Mouse (Mus musculus): Measurements from ENCODE around the gene Gna12. TPM values are rescaled to one million over a fixed set of nuclear protein-coding genes. Genes with fewer than 3 reads are reported as not detected.

Gna12 gene
- total and polyA plus RNA-seq, 2 experiments from 2014 or later = 13.9 to 132 TPM

DNA sequence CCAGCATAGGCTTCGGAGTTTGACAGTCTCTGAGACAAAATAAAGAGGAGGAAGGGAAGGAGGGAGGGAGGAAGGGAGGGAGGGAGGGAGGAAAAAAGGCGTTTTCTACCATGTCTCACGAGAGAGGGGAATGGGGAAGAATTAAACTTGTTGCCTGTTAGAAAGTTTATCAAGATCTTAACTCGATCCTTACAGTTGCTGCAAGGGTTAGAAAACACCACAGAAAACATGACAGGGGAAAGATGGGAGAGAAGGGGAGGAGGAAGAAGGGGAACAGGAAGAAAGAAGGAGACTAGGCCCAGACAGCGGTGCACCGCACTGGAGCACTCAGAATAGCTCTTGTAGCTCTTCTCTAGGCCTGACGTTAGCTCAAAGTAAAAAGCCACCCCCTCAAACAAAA, 58.1 kb downstream of the Gna12 start:
- H3K4me1 ChIP-seq (ENCODE audit: control insufficient read depth, insufficient read depth) = peaks cover 45% of the 10 kb centered on the region
- H3K27me3 ChIP-seq (ENCODE audit: control insufficient read depth, insufficient read depth, low read length) = no peaks in the 10 kb centered on the region
- H3K36me3 ChIP-seq (replicated peaks; ENCODE audit: control insufficient read depth, insufficient read depth, low read length) = peaks cover 3% of the 10 kb centered on the region; the same call in 1 of the 2 replicates
- H3K9me3 ChIP-seq (replicated peaks; ENCODE audit: control insufficient read depth, low read length) = no peaks in the 10 kb centered on the region
- WGBS = 58% methylated on average over 7 of the region's 7 CpGs
- H3K4me2 ChIP-seq (ENCODE audit: low read depth, low read length) = no peak overlapping the region
- ATAC-seq (ENCODE audit: insufficient read depth, low read depth) = no peak
- H3K27ac ChIP-seq (ENCODE audit: low read depth) = peak overlapping the region; percentile 67
- no peak for TF ChIP-seq EP300 (IDR thresholded peaks at IDR 0.05; ENCODE audit: low read depth)
- TF ChIP-seq CTCF (IDR thresholded peaks at IDR 0.05; ENCODE audit: low read depth) = no peak
- H3K9ac ChIP-seq (replicated peaks; ENCODE audit: low read depth, low read length) = no peak overlapping the region
- no peak overlapping the region for H3K4me3 ChIP-seq (ENCODE audit: low read depth, low read length)
- DNase-seq (ENCODE audit: low spot score) = no peak

DNA sequence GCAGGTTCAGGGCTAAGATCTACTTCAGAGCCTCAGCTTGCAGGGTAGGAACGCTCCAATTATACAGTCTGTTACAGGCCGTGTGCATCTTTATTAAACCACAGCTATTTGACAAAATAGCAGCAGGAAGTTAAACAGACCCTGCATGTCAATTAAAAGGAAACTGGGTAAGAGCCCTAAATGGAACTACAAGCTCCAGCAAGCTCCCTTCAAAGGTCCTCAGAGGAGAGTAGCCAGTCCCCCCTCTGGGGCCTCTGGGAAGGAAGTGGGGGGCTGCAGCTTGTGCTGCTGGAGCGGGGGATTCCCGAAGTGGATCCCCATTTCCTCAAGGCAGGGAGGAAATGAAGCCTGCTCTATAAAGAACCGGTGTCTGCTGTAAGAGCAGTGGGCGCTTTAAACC, 58.6 kb downstream of the Gna12 start:
- peak overlapping the region; percentile 67 for H3K27ac ChIP-seq (ENCODE audit: low read depth)
- no peak overlapping the region for H3K4me2 ChIP-seq (ENCODE audit: low read depth, low read length)
- H3K27me3 ChIP-seq (ENCODE audit: control insufficient read depth, insufficient read depth, low read length) = no peaks in the 10 kb centered on the region
- TF ChIP-seq EP300 (IDR thresholded peaks at IDR 0.05; ENCODE audit: low read depth) (no peak), CTCF (IDR thresholded peaks at IDR 0.05; ENCODE audit: low read depth) (no peak)
- ATAC-seq (ENCODE audit: insufficient read depth, low read depth) (no peak), DNase-seq (ENCODE audit: low spot score) (no peak)
- H3K9ac ChIP-seq (replicated peaks; ENCODE audit: low read depth, low read length) = no peak overlapping the region
- peaks cover 45% of the 10 kb centered on the region for H3K4me1 ChIP-seq (ENCODE audit: control insufficient read depth, insufficient read depth)
- no peak overlapping the region for H3K4me3 ChIP-seq (ENCODE audit: low read depth, low read length)
- H3K9me3 ChIP-seq (replicated peaks; ENCODE audit: control insufficient read depth, low read length) = no peaks in the 10 kb centered on the region
- H3K36me3 ChIP-seq (replicated peaks; ENCODE audit: control insufficient read depth, insufficient read depth, low read length) = no peaks in the 10 kb centered on the region; the same call in 1 of the 2 replicates
- WGBS = 50% methylated on average over 6 of the region's 6 CpGs

DNA sequence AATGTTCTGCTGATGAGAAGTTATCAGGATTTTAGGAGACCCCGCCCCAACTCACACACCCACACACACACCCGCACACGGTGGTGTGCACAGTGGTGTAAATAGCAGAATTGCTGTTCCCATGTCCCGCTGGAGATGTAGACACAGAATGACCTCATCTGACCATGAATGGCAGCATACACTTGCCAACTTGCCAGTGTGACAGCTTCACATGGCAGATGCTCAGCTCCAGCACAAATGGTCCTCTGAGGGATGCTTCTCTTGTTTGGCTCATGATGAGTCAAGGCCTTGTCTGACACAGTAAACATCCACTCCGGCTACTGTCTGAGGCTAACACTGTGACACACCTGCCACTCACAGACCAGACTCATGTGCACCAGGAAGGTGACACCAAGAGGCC, 61.9 kb downstream of the Gna12 start:
- DNase-seq (ENCODE audit: low spot score) (no peak), ATAC-seq (ENCODE audit: insufficient read depth, low read depth) (peak; percentile 16; the same call in 1 of the 2 replicates)
- Histone ChIP-seq H3K4me1 (ENCODE audit: control insufficient read depth, insufficient read depth) (peaks cover 57% of the 10 kb centered on the region), H3K4me3 (ENCODE audit: low read depth, low read length) (no peak overlapping the region), H3K9ac (replicated peaks; ENCODE audit: low read depth, low read length) (peak overlapping the region; percentile 46; the same call in 1 of the 2 replicates), H3K27ac (ENCODE audit: low read depth) (peak overlapping the region; percentile 98), H3K4me2 (ENCODE audit: low read depth, low read length) (no peak overlapping the region), H3K9me3 (replicated peaks; ENCODE audit: control insufficient read depth, low read length) (no peaks in the 10 kb centered on the region), H3K36me3 (replicated peaks; ENCODE audit: control insufficient read depth, insufficient read depth, low read length) (no peaks in the 10 kb centered on the region), H3K27me3 (ENCODE audit: control insufficient read depth, insufficient read depth, low read length) (no peaks in the 10 kb centered on the region)
- WGBS = 35% methylated on average over 5 of the region's 5 CpGs
- no peak for TF ChIP-seq CTCF (IDR thresholded peaks at IDR 0.05; ENCODE audit: low read depth)
- TF ChIP-seq EP300 (IDR thresholded peaks at IDR 0.05; ENCODE audit: low read depth) = no peak

DNA sequence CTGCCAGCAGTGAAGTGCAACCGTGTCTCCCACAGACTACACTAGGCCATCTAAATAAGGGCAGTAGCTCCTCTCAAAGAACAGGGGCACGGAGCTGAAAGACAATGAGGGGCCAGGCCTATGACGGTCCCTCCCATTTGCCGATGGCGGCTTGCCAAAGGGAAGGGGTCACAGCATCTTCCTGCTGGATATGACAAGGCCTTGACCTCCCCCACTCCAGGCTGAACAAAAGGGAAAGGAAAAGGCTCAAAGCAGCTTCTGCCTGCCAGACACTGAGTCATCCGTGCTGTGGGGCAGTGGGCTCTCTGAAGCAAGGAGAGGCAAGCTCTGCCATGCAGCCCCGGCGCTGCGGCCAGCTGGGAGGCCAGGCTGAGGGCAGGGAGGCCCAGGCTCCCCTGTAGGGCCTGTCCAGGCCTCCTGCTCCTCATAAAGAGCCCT, 62.5 kb downstream of the Gna12 start:
- no peaks in the 10 kb centered on the region for H3K36me3 ChIP-seq (replicated peaks; ENCODE audit: control insufficient read depth, insufficient read depth, low read length)
- DNase-seq (ENCODE audit: low spot score) (peak; percentile 84), ATAC-seq (ENCODE audit: insufficient read depth, low read depth) (peak; percentile 85)
- peak overlapping the region; percentile 98 for H3K27ac ChIP-seq (ENCODE audit: low read depth)
- peak overlapping the region; percentile 18; the same call in 1 of the 2 replicates for H3K4me2 ChIP-seq (ENCODE audit: low read depth, low read length)
- peak overlapping the region; percentile 46 for H3K9ac ChIP-seq (replicated peaks; ENCODE audit: low read depth, low read length)
- 7% methylated on average over 9 of the region's 9 CpGs for WGBS
- H3K9me3 ChIP-seq (replicated peaks; ENCODE audit: control insufficient read depth, low read length) = no peaks in the 10 kb centered on the region
- H3K4me3 ChIP-seq (ENCODE audit: low read depth, low read length) = no peak overlapping the region
- TF ChIP-seq CTCF (IDR thresholded peaks at IDR 0.05; ENCODE audit: low read depth) (no peak), EP300 (IDR thresholded peaks at IDR 0.05; ENCODE audit: low read depth) (peak; percentile 67; the same call in 1 of the 2 replicates)
- H3K27me3 ChIP-seq (ENCODE audit: control insufficient read depth, insufficient read depth, low read length) = no peaks in the 10 kb centered on the region
- peaks cover 59% of the 10 kb centered on the region for H3K4me1 ChIP-seq (ENCODE audit: control insufficient read depth, insufficient read depth)

DNA sequence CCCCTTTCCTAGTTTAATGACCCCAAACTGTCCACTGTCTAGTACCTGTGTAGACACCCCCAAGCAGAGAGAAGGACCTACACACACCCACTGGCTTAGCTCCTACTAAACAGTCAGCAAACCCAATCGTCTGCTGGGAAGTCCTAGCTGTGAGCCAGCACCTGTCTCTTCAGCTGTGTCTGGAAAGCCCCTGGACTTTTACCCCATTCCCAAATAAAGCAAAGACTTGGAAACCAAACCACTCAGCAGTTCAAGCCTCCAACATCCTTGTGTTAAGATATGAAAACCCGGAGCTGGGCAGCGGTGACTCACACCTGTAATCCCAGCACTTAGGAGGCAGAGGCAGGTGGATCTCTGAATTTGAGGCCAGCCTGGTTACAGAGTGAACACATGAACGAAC, 63.7 kb downstream of the Gna12 start:
- peaks cover 51% of the 10 kb centered on the region for H3K4me1 ChIP-seq (ENCODE audit: control insufficient read depth, insufficient read depth)

More for the DNA sequence above, 63.7 kb downstream of the Gna12 start:
- no peak overlapping the region for H3K9ac ChIP-seq (replicated peaks; ENCODE audit: low read depth, low read length)
- no peak overlapping the region for H3K4me2 ChIP-seq (ENCODE audit: low read depth, low read length)
- WGBS = 78% methylated on average over 4 of the region's 4 CpGs
- no peaks in the 10 kb centered on the region for H3K9me3 ChIP-seq (replicated peaks; ENCODE audit: control insufficient read depth, low read length)
- peak overlapping the region; percentile 98 for H3K27ac ChIP-seq (ENCODE audit: low read depth)
- DNase-seq (ENCODE audit: low spot score) (no peak), ATAC-seq (ENCODE audit: insufficient read depth, low read depth) (no peak)
- no peaks in the 10 kb centered on the region for H3K27me3 ChIP-seq (ENCODE audit: control insufficient read depth, insufficient read depth, low read length)
- TF ChIP-seq EP300 (IDR thresholded peaks at IDR 0.05; ENCODE audit: low read depth) = no peak
- no peak for TF ChIP-seq CTCF (IDR thresholded peaks at IDR 0.05; ENCODE audit: low read depth)
- H3K36me3 ChIP-seq (replicated peaks; ENCODE audit: control insufficient read depth, insufficient read depth, low read length) = peaks cover 11% of the 10 kb centered on the region; the same call in 1 of the 2 replicates
- no peak overlapping the region for H3K4me3 ChIP-seq (ENCODE audit: low read depth, low read length)
